Mouse (Mus musculus) CH12.LX (cell line): ENCODE results near the gene Prep. TPM values are rescaled to one million over a fixed set of nuclear protein-coding genes. Genes with fewer than 3 reads are reported as not detected.

Experiments
- DNase-seq: peaks from one replicate; pipeline ENCODE4 v3.0.0-alpha.2; 2013; ENCODE audit errors: extremely low read depth
- H3K27ac ChIP-seq: 2 replicates; pipeline ENCODE4 v1.5.1; 2012; ENCODE audit warnings: low read depth, mild to moderate bottlenecking, control low read depth, moderate library complexity; ENCODE audit not compliant: insufficient read depth
- H3K27me3 ChIP-seq: replicated peaks from 2 replicates; pipeline ENCODE3; 2012; ENCODE audit warnings: inconsistent platforms
- H3K36me3 ChIP-seq, 2 experiments: replicated peaks in 1 of 2; 2 replicates each; pipeline versions ENCODE3 to v1.6.1; 2012; ENCODE audit warnings: inconsistent platforms in 1 of 2, low read length in 1 of 2, mild to moderate bottlenecking in 1 of 2, mixed read lengths in 1 of 2, moderate library complexity in 1 of 2; ENCODE audit not compliant: control insufficient read depth in 1 of 2, insufficient read depth in 1 of 2
- H3K4me1 ChIP-seq, 2 experiments: 2 replicates each; pipeline ENCODE4 v1.6.1; 2012; ENCODE audit warnings: inconsistent platforms in 1 of 2, moderate library complexity in 1 of 2; ENCODE audit not compliant: insufficient read depth in 2 of 2, control insufficient read depth in 1 of 2
- H3K4me2 ChIP-seq: 2 replicates; pipeline ENCODE4 v1.6.1; 2012; ENCODE audit warnings: low read depth, mild to moderate bottlenecking, control low read depth; ENCODE audit not compliant: poor library complexity, insufficient read depth, severe bottlenecking
- H3K4me3 ChIP-seq, 3 experiments: fragments of 150-350 bp in 1 of 3; sonication (generic) in 1 of 3; replicated peaks in 1 of 3; 2 replicates each; pipeline versions ENCODE3 to v1.5.1; 2011 to 2012; ENCODE audit warnings: low read depth in 2 of 3, low read length in 2 of 3, mild to moderate bottlenecking in 2 of 3, moderate library complexity in 2 of 3, control low read depth in 1 of 3, improper control_type of control experiment in 1 of 3, inconsistent platforms in 1 of 3, mixed read lengths in 1 of 3; ENCODE audit not compliant: poor library complexity in 1 of 3
- H3K79me2 ChIP-seq: replicated peaks from 2 replicates; pipeline ENCODE4 v1.6.1; 2012; ENCODE audit warnings: mild to moderate bottlenecking, moderate library complexity; ENCODE audit not compliant: control insufficient read depth, poor library complexity, insufficient read depth, severe bottlenecking; ENCODE audit errors: extremely low read depth
- H3K9ac ChIP-seq: 2 replicates; pipeline ENCODE4 v1.6.1; 2012; ENCODE audit warnings: low read depth, mild to moderate bottlenecking, control low read depth, moderate library complexity; ENCODE audit not compliant: insufficient read depth
- H3K9me3 ChIP-seq: replicated peaks from 2 replicates; pipeline ENCODE3; 2012; ENCODE audit warnings: low read length, inconsistent platforms, mixed read lengths
- CHD1 ChIP-seq: IDR thresholded peaks from 2 replicates; pipeline ENCODE4 v1.6.1; 2012; ENCODE audit warnings: low read depth, low read length, improper control_type of control experiment, inconsistent platforms
- CHD2 ChIP-seq: IDR thresholded peaks from 2 replicates; pipeline ENCODE4 v1.6.1; 2011; ENCODE audit warnings: low read length, improper control_type of control experiment
- E2F4 ChIP-seq: IDR thresholded peaks from 2 replicates; pipeline ENCODE4 v1.6.1; 2011; ENCODE audit warnings: low read depth, low read length, improper control_type of control experiment; ENCODE audit not compliant: insufficient replicate concordance
- ETS1 ChIP-seq: conservative IDR thresholded peaks from 2 replicates; pipeline ENCODE4 v1.6.1; 2012; ENCODE audit warnings: low read depth, mild to moderate bottlenecking, inconsistent platforms, low read length, improper control_type of control experiment, moderate library complexity
- JUND ChIP-seq: conservative IDR thresholded peaks from 2 replicates; pipeline ENCODE4 v1.6.1; 2011; ENCODE audit warnings: low read depth, low read length, improper control_type of control experiment
- KAT2A ChIP-seq: IDR thresholded peaks from 2 replicates; pipeline ENCODE4 v1.6.1; 2012; ENCODE audit warnings: low read length, improper control_type of control experiment, inconsistent platforms; ENCODE audit not compliant: insufficient replicate concordance
- MAX ChIP-seq: IDR thresholded peaks from 2 replicates; pipeline ENCODE4 v1.6.1; 2011; ENCODE audit warnings: low read length, improper control_type of control experiment
- MEF2A ChIP-seq: IDR thresholded peaks from 2 replicates; pipeline ENCODE4 v1.6.1; 2014; ENCODE audit warnings: low read depth, mild to moderate bottlenecking, inconsistent platforms, low read length, improper control_type of control experiment, borderline replicate concordance
- MXI1 ChIP-seq: IDR thresholded peaks from 2 replicates; pipeline ENCODE4 v1.6.1; 2011; ENCODE audit warnings: mild to moderate bottlenecking, low read depth, low read length, improper control_type of control experiment
- NELFE ChIP-seq: IDR thresholded peaks from 2 replicates; pipeline ENCODE4 v1.6.1; 2011; ENCODE audit warnings: low read depth, low read length, improper control_type of control experiment
- PAX5 ChIP-seq: IDR thresholded peaks from 2 replicates; pipeline ENCODE4 v1.6.1; 2012; ENCODE audit warnings: low read length, inconsistent platforms, mixed read lengths
- POLR2A ChIP-seq: IDR thresholded peaks from 2 replicates; pipeline ENCODE4 v1.6.1; 2011; ENCODE audit warnings: low read depth, mild to moderate bottlenecking, improper control_type of control experiment, low read length
- RAD21 ChIP-seq: IDR thresholded peaks from 2 replicates; pipeline ENCODE4 v1.6.1; 2011; ENCODE audit warnings: low read depth, mild to moderate bottlenecking, low read length, improper control_type of control experiment, moderate library complexity
- SIN3A ChIP-seq: IDR thresholded peaks from 2 replicates; pipeline ENCODE4 v1.6.1; 2012; ENCODE audit warnings: low read length, improper control_type of control experiment, inconsistent platforms
- SMC3 ChIP-seq: IDR thresholded peaks from 2 replicates; pipeline ENCODE4 v1.6.1; 2011; ENCODE audit warnings: low read depth, low read length, improper control_type of control experiment
- TBP ChIP-seq: conservative IDR thresholded peaks from 2 replicates; pipeline ENCODE4 v1.6.1; 2011; ENCODE audit warnings: low read depth, low read length, improper control_type of control experiment
- USF1 ChIP-seq: IDR thresholded peaks from 2 replicates; pipeline ENCODE4 v1.6.1; 2014; ENCODE audit warnings: low read depth, mild to moderate bottlenecking, inconsistent platforms, low read length, improper control_type of control experiment
- USF2 ChIP-seq: conservative IDR thresholded peaks from 2 replicates; pipeline ENCODE4 v1.6.1; 2011; ENCODE audit warnings: low read depth, low read length, improper control_type of control experiment
- dilution Hi-C: fragments of 300-500 bp; cut with MboI; formaldehyde crosslinking; loops from 2 replicates; pipeline ENCODE4 v1.14.3; 2020; ENCODE audit warnings: low sequenced_read_pairs; ENCODE audit not compliant: extremely low pct_unique_long_range_greater_than_20kb, extremely low pct_ligation_motif_present
- in situ Hi-C: fragments of 300-500 bp; cut with MboI; formaldehyde crosslinking; loops from 3 replicates; pipeline ENCODE4 v1.14.3; 2019; ENCODE audit warnings: low sequenced_read_pairs, low pct_ligation_motif_present, low pct_unique_long_range_greater_than_20kb, mixed read lengths
- polyA plus RNA-seq: library from polyadenylated mRNA; unstranded; fragments of >175 nt; gene quantifications from 2 replicates; pipeline ENCODE4 v1.2.1, GENCODE M21; 2012; ENCODE audit warnings: low read depth; ENCODE audit not compliant: insufficient read length
- total RNA-seq, 2 experiments: library from RNA; depleted of rRNA; stranded (reverse); fragments of 300-350 nt in 1 of 2; fragments of >200 nt in 1 of 2; gene quantifications; 2 replicates each; pipeline ENCODE4 v1.2.3; 2012 to 2014

Prep gene
- total and polyA plus RNA-seq, 3 experiments = 17.6 to 28.2 (median 25.7) TPM

- Histone ChIP-seq H3K79me2 (peaks cover 50% of the 10 kb centered on the region), H3K4me2 (no peak overlapping the region), H3K9ac (no peak overlapping the region), H3K4me1 (peaks cover 15 to 50% of the 10 kb centered on the region in 2 experiments), H3K27me3 (no peaks in the 10 kb centered on the region), H3K27ac (no peak overlapping the region), H3K9me3 (no peaks in the 10 kb centered on the region), H3K36me3 (peaks cover 50 to 76% of the 10 kb centered on the region in 2 experiments), H3K4me3 (no peak overlapping the region)
- dilution Hi-C loops (no loop called here), in situ Hi-C loops (no loop called here)
- TF ChIP-seq CHD1 (no peak), ETS1 (no peak), KAT2A (no peak), E2F4 (no peak), SIN3A (no peak), CHD2 (no peak), MAX (no peak), NELFE (no peak), TBP (no peak), USF1 (no peak), RAD21 (no peak), USF2 (no peak)
- DNase-seq = no peak
These were observed 7.5 kb downstream of the Prep start for GRCm38 (mm10) chr10:45074543-45074942.

GRCm38 (mm10) chr10:45075491-45076051 is 8.6 kb downstream of the Prep start:
- Histone ChIP-seq H3K27ac (no peak overlapping the region), H3K9ac (no peak overlapping the region), H3K4me2 (no peak overlapping the region), H3K27me3 (no peaks in the 10 kb centered on the region), H3K4me3 (no peak overlapping the region), H3K9me3 (no peaks in the 10 kb centered on the region), H3K79me2 (peaks cover 47% of the 10 kb centered on the region), H3K4me1 (peaks cover 15 to 40% of the 10 kb centered on the region in 2 experiments), H3K36me3 (peaks cover 61 to 87% of the 10 kb centered on the region in 2 experiments)
- in situ Hi-C loops (no loop called here), dilution Hi-C loops (no loop called here)
- no peak for DNase-seq
- TF ChIP-seq MXI1 (no peak), CHD2 (no peak), JUND (no peak), PAX5 (no peak), SMC3 (no peak), MEF2A (no peak), POLR2A (no peak)
